Mouse (Mus musculus) hindbrain, embryonic 10.5 days (tissue): ENCODE measurements at regions not wholly inside any gene's neighbourhood (a gene's known extent, or its start where the extent isn't known, plus 50 kb on each side); places are given as distances from the start of the nearest gene placed in this dataset.

Experiments used
- DNase-seq: peaks from one replicate; pipeline ENCODE4 v3.0.0-alpha.2; 2017; ENCODE audit warnings: low spot score
- H3K27ac ChIP-seq: fragments of 300-500 bp; sonication (generic); 2 replicates; pipeline ENCODE4 v1.5.1; 2016; ENCODE audit warnings: mild to moderate bottlenecking, moderate library complexity
- H3K27me3 ChIP-seq: fragments of 300-500 bp; sonication (generic); 2 replicates; pipeline ENCODE4 v1.6.1; 2016; ENCODE audit warnings: mild to moderate bottlenecking; ENCODE audit not compliant: poor library complexity, insufficient read depth, severe bottlenecking
- H3K36me3 ChIP-seq: fragments of 300-500 bp; sonication (generic); 2 replicates; pipeline ENCODE4 v1.6.1; 2016; ENCODE audit warnings: mild to moderate bottlenecking, moderate library complexity
- H3K4me1 ChIP-seq: fragments of 300-500 bp; sonication (generic); replicated peaks from 2 replicates; pipeline ENCODE4 v1.6.1; 2016; ENCODE audit warnings: mild to moderate bottlenecking
- H3K4me3 ChIP-seq: fragments of 300-500 bp; sonication (generic); 2 replicates; pipeline ENCODE4 v1.5.1; 2016; ENCODE audit warnings: mild to moderate bottlenecking, moderate library complexity
- H3K9me3 ChIP-seq: fragments of 300-500 bp; sonication (generic); 2 replicates; pipeline ENCODE4 v1.6.1; 2016; ENCODE audit warnings: mild to moderate bottlenecking, moderate library complexity
- WGBS: fragments of 180-500 bp; shearing (Covaris S2); methylation state at CpG from one replicate; pipeline ENCODE4 v1.1.7; 2016; 5-methylcytosine and 5-hydroxymethylcytosine counted together

- no peaks in the 10 kb centered on the region for H3K9me3 ChIP-seq
- no peaks in the 10 kb centered on the region for H3K27me3 ChIP-seq
- H3K36me3 ChIP-seq, result no peaks in the 10 kb centered on the region
- 76% methylated on average over 8 of the region's 8 CpGs for WGBS
- H3K4me1 ChIP-seq, result peaks cover 5% of the 10 kb centered on the region; the same call in 1 of the 2 replicates
- no peak for DNase-seq
- no peak overlapping the region for H3K4me3 ChIP-seq
- H3K27ac ChIP-seq, result no peak overlapping the region
These were observed 337.2 kb downstream of the Ptprc start for GRCm38 (mm10) chr1:137838357-137838756.

DNA sequence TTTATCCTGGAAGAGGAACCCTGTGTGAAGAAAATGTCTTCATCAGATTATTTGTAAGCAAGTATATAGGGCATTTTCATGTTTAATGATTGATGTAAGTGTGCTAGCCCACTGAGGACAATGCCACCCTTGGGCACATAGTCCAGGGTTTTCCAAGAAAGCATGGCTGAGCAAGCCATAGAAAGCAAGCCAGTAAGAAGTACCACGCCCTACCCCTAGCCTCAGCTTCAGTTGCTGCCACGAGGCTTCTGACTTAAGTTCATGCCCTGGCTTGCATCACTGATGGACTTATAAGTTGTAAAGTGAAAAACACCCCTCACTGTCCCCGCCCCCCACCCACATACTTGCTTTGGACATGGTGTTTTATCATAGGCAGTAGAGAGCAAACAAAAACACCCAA, 342.0 kb downstream of the Ptprc start:
- Histone ChIP-seq H3K27me3 (no peaks in the 10 kb centered on the region), H3K4me3 (no peak overlapping the region), H3K36me3 (no peaks in the 10 kb centered on the region), H3K4me1 (no peaks in the 10 kb centered on the region), H3K27ac (no peak overlapping the region), H3K9me3 (no peaks in the 10 kb centered on the region)
- 76% methylated on average over 3 of the region's 3 CpGs for WGBS
- no peak for DNase-seq

DNA sequence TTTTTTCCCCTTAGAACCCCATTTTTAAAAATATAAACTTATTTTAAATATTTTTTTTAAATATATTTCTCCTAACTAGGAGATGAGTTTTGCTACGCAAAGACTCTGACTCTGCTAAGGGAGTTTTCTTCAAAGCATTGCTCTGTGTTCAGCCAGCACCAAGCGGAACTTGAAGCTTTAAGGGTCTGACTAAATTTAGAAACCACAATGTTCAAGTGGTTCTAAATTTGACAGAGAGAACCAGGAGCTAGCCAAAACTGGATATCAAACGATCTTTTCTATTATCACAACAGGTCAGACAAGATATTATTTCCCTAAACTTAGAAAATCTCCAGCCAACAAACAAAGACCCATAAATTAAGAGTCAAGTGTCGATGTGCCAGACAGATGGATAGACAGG, 344.2 kb downstream of the Ptprc start:
- Histone ChIP-seq H3K4me3 (no peak overlapping the region), H3K27ac (no peak overlapping the region), H3K9me3 (no peaks in the 10 kb centered on the region), H3K27me3 (no peaks in the 10 kb centered on the region), H3K4me1 (no peaks in the 10 kb centered on the region), H3K36me3 (no peaks in the 10 kb centered on the region)
- WGBS, result 87% methylated on average over 4 of the region's 4 CpGs
- DNase-seq, result no peak

DNA sequence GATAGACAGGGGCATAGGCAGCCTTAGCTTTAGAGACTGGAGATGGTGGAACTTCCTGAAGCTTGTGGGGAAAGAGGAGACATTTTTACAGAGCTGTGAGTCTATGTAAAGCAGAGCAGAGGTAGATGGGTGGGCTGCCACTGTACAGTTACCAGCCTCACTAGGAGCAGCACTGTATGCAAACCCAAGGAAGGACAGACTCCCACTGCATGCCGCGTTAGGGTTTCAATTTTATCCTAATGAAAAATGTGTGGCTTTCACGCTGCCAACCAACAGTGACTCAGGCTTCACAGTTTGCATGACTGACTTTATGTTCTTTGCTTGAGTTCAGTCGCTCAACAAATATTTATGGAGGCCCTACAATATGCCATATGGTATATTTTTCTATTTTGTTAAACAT, 348.1 kb downstream of the Ptprc start:
- Histone ChIP-seq H3K27me3 (no peaks in the 10 kb centered on the region), H3K36me3 (no peaks in the 10 kb centered on the region), H3K4me1 (no peaks in the 10 kb centered on the region), H3K27ac (no peak overlapping the region), H3K4me3 (no peak overlapping the region), H3K9me3 (no peaks in the 10 kb centered on the region)
- no peak for DNase-seq
- 93% methylated on average over 4 of the region's 4 CpGs for WGBS

DNA sequence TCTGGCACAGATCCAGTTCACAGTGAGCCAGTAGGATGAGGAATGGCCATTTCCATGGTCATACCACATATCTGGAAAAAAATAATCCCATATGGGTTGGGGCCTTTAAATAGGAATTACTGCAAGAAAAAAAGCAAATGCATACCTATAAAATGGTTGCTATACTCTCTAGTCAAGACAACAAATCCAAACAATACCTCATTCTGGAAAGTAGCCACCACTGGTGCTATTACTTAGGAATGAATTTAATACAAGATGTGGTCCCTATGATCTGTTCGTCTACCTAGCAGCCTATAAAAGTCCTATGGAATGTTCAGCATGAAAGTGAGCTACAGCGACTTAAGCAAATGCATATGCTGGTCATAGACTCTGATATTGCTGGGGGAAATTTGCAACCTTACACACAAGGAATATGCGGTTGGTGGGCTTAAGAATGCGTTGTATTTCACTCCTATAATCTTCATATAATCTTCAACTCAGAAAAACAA, 360.1 kb downstream of the Ptprc start:
- WGBS, result 87% methylated on average over 4 of the region's 4 CpGs
- H3K36me3 ChIP-seq, result no peaks in the 10 kb centered on the region
- H3K9me3 ChIP-seq, result no peaks in the 10 kb centered on the region
- DNase-seq, result no peak
- no peak overlapping the region for H3K27ac ChIP-seq
- no peak overlapping the region for H3K4me3 ChIP-seq
- H3K4me1 ChIP-seq, result no peaks in the 10 kb centered on the region
- no peaks in the 10 kb centered on the region for H3K27me3 ChIP-seq

- H3K36me3 ChIP-seq, result no peaks in the 10 kb centered on the region
- H3K4me1 ChIP-seq, result no peaks in the 10 kb centered on the region
- H3K4me3 ChIP-seq, result no peak overlapping the region
- H3K27ac ChIP-seq, result no peak overlapping the region
- H3K9me3 ChIP-seq, result no peaks in the 10 kb centered on the region
- no peak for DNase-seq
- 89% methylated on average over 2 of the region's 2 CpGs for WGBS
- no peaks in the 10 kb centered on the region for H3K27me3 ChIP-seq
These were observed 361.0 kb downstream of the Ptprc start for GRCm38 (mm10) chr1:137814556-137814955.

DNA sequence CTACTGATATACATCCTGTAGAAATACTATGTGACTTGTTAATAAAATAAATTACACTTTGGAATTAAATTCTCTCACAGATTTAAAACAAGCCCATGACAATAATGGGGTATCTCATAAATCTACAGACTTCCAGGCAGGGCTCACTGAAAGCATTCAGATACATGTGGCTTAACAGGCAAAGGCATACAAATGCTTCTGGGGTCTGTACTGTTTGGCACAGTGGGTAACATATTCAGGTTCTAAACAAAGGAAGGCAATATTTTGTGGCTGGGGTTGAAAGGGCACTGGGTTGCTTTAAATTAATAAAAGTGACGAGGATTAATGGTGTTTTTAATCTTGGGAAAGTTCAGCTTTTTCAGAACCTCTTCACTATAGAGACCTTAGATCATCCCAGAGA, 361.8 kb downstream of the Ptprc start:
- Histone ChIP-seq H3K36me3 (no peaks in the 10 kb centered on the region), H3K4me1 (no peaks in the 10 kb centered on the region), H3K27ac (no peak overlapping the region), H3K27me3 (no peaks in the 10 kb centered on the region), H3K4me3 (no peak overlapping the region), H3K9me3 (no peaks in the 10 kb centered on the region)
- 71% methylated on average over 1 of the region's 1 CpGs for WGBS
- DNase-seq, result no peak

DNA sequence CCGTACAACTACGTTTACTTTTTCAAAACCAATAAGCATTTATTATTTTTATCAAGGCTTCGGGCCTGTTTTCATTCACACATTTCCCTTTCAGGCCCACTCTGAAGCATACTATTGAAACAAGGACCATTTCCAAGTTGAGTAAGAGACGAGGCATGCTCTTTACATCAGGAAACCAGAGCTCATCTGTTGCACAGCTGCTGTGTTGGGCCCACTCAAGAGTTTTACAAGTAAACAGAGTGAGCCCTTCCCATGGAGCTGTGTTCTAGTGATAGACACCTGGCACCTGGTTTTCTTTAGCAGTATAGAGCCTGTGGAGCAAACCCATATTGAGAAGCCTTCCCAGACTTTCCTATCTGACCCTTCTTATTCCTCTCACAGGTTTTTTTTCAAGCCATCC, 363.5 kb downstream of the Ptprc start:
- DNase-seq, result no peak
- Histone ChIP-seq H3K36me3 (no peaks in the 10 kb centered on the region), H3K9me3 (no peaks in the 10 kb centered on the region), H3K27ac (no peak overlapping the region), H3K4me1 (no peaks in the 10 kb centered on the region), H3K27me3 (no peaks in the 10 kb centered on the region), H3K4me3 (no peak overlapping the region)
- 88% methylated on average over 4 of the region's 4 CpGs for WGBS

GRCm38 (mm10) chr1:137806742-137807141, 368.8 kb downstream of the Ptprc start:
- no peak overlapping the region for H3K4me3 ChIP-seq
- H3K36me3 ChIP-seq, result no peaks in the 10 kb centered on the region
- H3K27ac ChIP-seq, result no peak overlapping the region
- H3K9me3 ChIP-seq, result no peaks in the 10 kb centered on the region
- 79% methylated on average over 8 of the region's 8 CpGs for WGBS
- H3K27me3 ChIP-seq, result no peaks in the 10 kb centered on the region
- H3K4me1 ChIP-seq, result no peaks in the 10 kb centered on the region
- DNase-seq, result no peak

DNA sequence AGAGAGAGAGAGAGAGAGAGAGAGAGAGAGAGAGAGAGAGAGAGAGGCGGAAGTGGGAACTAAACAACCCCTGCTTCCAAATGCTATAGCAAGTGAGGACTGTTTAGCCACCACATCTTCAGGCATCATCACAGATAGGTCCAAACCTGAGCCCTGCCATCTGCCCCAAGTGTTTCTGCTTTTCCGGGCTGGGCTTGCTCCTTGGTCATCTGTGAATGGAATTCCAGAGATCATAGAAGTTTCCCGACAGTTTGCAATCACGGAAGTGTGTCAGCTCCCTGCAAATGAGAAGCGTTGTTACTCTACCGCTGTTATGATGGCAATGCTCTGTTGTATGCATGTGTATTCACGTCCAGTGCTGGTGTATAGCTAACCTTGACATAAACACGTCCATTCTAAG, 369.3 kb downstream of the Ptprc start:
- Histone ChIP-seq H3K27ac (no peak overlapping the region), H3K27me3 (no peaks in the 10 kb centered on the region), H3K9me3 (no peaks in the 10 kb centered on the region), H3K4me3 (no peak overlapping the region), H3K4me1 (no peaks in the 10 kb centered on the region), H3K36me3 (no peaks in the 10 kb centered on the region)
- no peak for DNase-seq
- WGBS, result 85% methylated on average over 8 of the region's 8 CpGs

GRCm38 (mm10) chr1:137802119-137802518, 373.4 kb downstream of the Ptprc start:
- no peak overlapping the region for H3K4me3 ChIP-seq
- 87% methylated on average over 4 of the region's 4 CpGs for WGBS
- H3K27ac ChIP-seq, result no peak overlapping the region
- H3K9me3 ChIP-seq, result no peaks in the 10 kb centered on the region
- no peaks in the 10 kb centered on the region for H3K27me3 ChIP-seq
- no peak for DNase-seq
- H3K36me3 ChIP-seq, result no peaks in the 10 kb centered on the region
- H3K4me1 ChIP-seq, result no peaks in the 10 kb centered on the region

GRCm38 (mm10) chr1:137800752-137801151, 374.8 kb downstream of the Ptprc start:
- WGBS, result 83% methylated on average over 2 of the region's 2 CpGs
- Histone ChIP-seq H3K9me3 (no peaks in the 10 kb centered on the region), H3K27me3 (no peaks in the 10 kb centered on the region), H3K36me3 (no peaks in the 10 kb centered on the region), H3K4me3 (no peak overlapping the region), H3K27ac (no peak overlapping the region), H3K4me1 (no peaks in the 10 kb centered on the region)
- no peak for DNase-seq

DNA sequence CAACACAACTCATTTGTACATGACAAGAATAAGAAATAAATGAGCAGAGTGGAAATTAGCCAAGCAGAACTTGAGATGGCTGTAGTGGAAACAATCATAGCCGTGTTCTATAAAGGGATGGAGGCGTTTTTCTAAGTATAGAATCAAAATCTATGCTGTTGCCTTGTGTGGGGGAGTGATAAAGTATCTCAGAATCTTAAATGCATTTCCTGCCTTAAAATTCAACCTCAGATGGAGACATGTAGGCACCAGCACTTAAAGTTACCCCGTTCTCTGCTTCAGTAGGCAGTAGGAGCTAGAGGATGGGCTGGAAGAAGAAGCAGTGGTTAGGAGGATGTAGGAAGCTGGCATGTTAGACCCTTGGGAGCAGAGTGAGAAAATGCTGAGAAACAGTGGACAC, 386.7 kb downstream of the Ptprc start:
- no peaks in the 10 kb centered on the region for H3K36me3 ChIP-seq
- no peaks in the 10 kb centered on the region for H3K27me3 ChIP-seq
- DNase-seq, result no peak
- H3K4me3 ChIP-seq, result no peak overlapping the region
- H3K27ac ChIP-seq, result no peak overlapping the region
- WGBS, result 87% methylated on average over 3 of the region's 3 CpGs
- no peaks in the 10 kb centered on the region for H3K9me3 ChIP-seq
- no peaks in the 10 kb centered on the region for H3K4me1 ChIP-seq

GRCm38 (mm10) chr1:137786653-137787052, 388.9 kb downstream of the Ptprc start:
- H3K27ac ChIP-seq, result no peak overlapping the region
- no peaks in the 10 kb centered on the region for H3K27me3 ChIP-seq
- H3K36me3 ChIP-seq, result no peaks in the 10 kb centered on the region
- DNase-seq, result no peak
- no peaks in the 10 kb centered on the region for H3K9me3 ChIP-seq
- H3K4me3 ChIP-seq, result no peak overlapping the region
- H3K4me1 ChIP-seq, result no peaks in the 10 kb centered on the region
